Mouse (Mus musculus): ENCODE measurements around the gene Fam83c.
"Not testable (repeated sequence)": the region's sequence is repeated elsewhere in the genome, so short reads cannot be mapped to it uniquely, and the experiment has no call there.

Gene Fam83c

GRCm38 (mm10) chr2:155834732-155835131 lies at the start of gene Fam83c:
Gene Fam83c (minus strand): TSS chr2:155834854.
- DNase-seq: no peak

- DNase-seq: no peak
These were observed 47.4 kb upstream of the Fam83c start for GRCm38 (mm10) chr2:155882087-155882486.

- no peak for DNase-seq
These were observed 44.6 kb upstream of the Fam83c start for GRCm38 (mm10) chr2:155878964-155879876.

GRCm38 (mm10) chr2:155873636-155874035 lies 39.0 kb upstream of the Fam83c start:
- no peak for DNase-seq

GRCm38 (mm10) chr2:155872930-155873507 lies 38.4 kb upstream of the Fam83c start:
- DNase-seq: no peak

GRCm38 (mm10) chr2:155872486-155872885 lies 37.8 kb upstream of the Fam83c start:
- no peak for DNase-seq

- no peak for DNase-seq
These were observed 35.1 kb upstream of the Fam83c start for GRCm38 (mm10) chr2:155869772-155870171.

GRCm38 (mm10) chr2:155868320-155868719 lies 33.7 kb upstream of the Fam83c start:
- DNase-seq: no peak

GRCm38 (mm10) chr2:155863301-155863867 lies 28.7 kb upstream of the Fam83c start:
- no peak for DNase-seq

GRCm38 (mm10) chr2:155862573-155863300 lies 28.1 kb upstream of the Fam83c start:
- no peak for DNase-seq

GRCm38 (mm10) chr2:155861581-155861980 lies 26.9 kb upstream of the Fam83c start:
- DNase-seq: no peak

- DNase-seq: no peak
These were observed 25.4 kb upstream of the Fam83c start for GRCm38 (mm10) chr2:155860102-155860501.

- no peak for DNase-seq
These were observed 17.9 kb upstream of the Fam83c start for GRCm38 (mm10) chr2:155852536-155852935.

- DNase-seq: no peak
These were observed 15.5 kb upstream of the Fam83c start for GRCm38 (mm10) chr2:155850120-155850519.

- DNase-seq: no peak
These were observed 14.8 kb upstream of the Fam83c start for GRCm38 (mm10) chr2:155849464-155849863.

- DNase-seq: peak; percentile 38 to 48
These were observed 13.6 kb upstream of the Fam83c start for GRCm38 (mm10) chr2:155848291-155848690.

GRCm38 (mm10) chr2:155846930-155847329 lies 12.3 kb upstream of the Fam83c start:
- DNase-seq: no peak

- DNase-seq: no peak
These were observed 4.3 kb upstream of the Fam83c start for GRCm38 (mm10) chr2:155838961-155839360.

GRCm38 (mm10) chr2:155837961-155838360 lies 3.3 kb upstream of the Fam83c start:
- DNase-seq: no peak

GRCm38 (mm10) chr2:155832087-155832486 lies 2.6 kb downstream of the Fam83c start:
- DNase-seq: not testable (repeated sequence)

- DNase-seq: no peak
These were observed 3.4 kb downstream of the Fam83c start for GRCm38 (mm10) chr2:155831302-155831701.

- DNase-seq: no peak
These were observed 3.8 kb downstream of the Fam83c start for GRCm38 (mm10) chr2:155830841-155831240.

Measured in thymus, adult 18-20 months (tissue).